Mouse (Mus musculus): ENCODE measurements around the gene Ankrd52. TPM values are rescaled to one million over a fixed set of nuclear protein-coding genes. Genes with fewer than 3 reads are reported as not detected.
A peak's percentile ranks its signal among the peaks of the same experiment; 100 is the strongest.

The Ankrd52 gene
- polyA plus RNA-seq, 1 experiment: 17.1 TPM

- H3K4me3 ChIP-seq (replicated peaks; ENCODE audit: control insufficient read depth, low read depth, low read length): peak overlapping the region; percentile 79
- WGBS: 3% methylated on average over 36 of the region's 36 CpGs
- TF ChIP-seq CTCF (IDR thresholded peaks at IDR 0.05; ENCODE audit: control insufficient read depth, insufficient read depth, low read length) (peak; percentile 70), POLR2A (IDR thresholded peaks at IDR 0.05; ENCODE audit: borderline replicate concordance, control insufficient read depth, low read depth, low read length) (peak; percentile 53; the same call in 1 of the 2 replicates)
- peak overlapping the region; percentile 31 for H3K27ac ChIP-seq (ENCODE audit: control insufficient read depth, insufficient read depth, low read depth, low read length, poor library complexity)
- H3K4me1 ChIP-seq (ENCODE audit: control insufficient read depth, insufficient read depth, low read length): peaks cover 4% of the 10 kb centered on the region; the same call in 1 of the 2 replicates
These were observed 33.0 kb downstream of the Ankrd52 start for GRCm38 (mm10) chr10:128409692-128410559.

GRCm38 (mm10) chr10:128410560-128410845 lies 33.6 kb downstream of the Ankrd52 start:
- WGBS: 8% methylated on average over 4 of the region's 4 CpGs
- H3K4me1 ChIP-seq (ENCODE audit: control insufficient read depth, insufficient read depth, low read length): peaks cover 4% of the 10 kb centered on the region; the same call in 1 of the 2 replicates
- H3K27ac ChIP-seq (ENCODE audit: control insufficient read depth, insufficient read depth, low read depth, low read length, poor library complexity): peak overlapping the region; percentile 31
- peak overlapping the region; percentile 32 for H3K4me3 ChIP-seq (replicated peaks; ENCODE audit: control insufficient read depth, low read depth, low read length)
- TF ChIP-seq POLR2A (IDR thresholded peaks at IDR 0.05; ENCODE audit: borderline replicate concordance, control insufficient read depth, low read depth, low read length) (no peak), CTCF (IDR thresholded peaks at IDR 0.05; ENCODE audit: control insufficient read depth, insufficient read depth, low read length) (no peak)

- Histone ChIP-seq H3K27ac (ENCODE audit: control insufficient read depth, insufficient read depth, low read depth, low read length, poor library complexity) (peak within 1 kb of the TSS; percentile 94), H3K4me1 (ENCODE audit: control insufficient read depth, insufficient read depth, low read length) (peaks cover 4% of the 10 kb centered on the region; the same call in 1 of the 2 replicates), H3K4me3 (replicated peaks; ENCODE audit: control insufficient read depth, low read depth, low read length) (peak within 1 kb of the TSS; percentile 93)
- TF ChIP-seq POLR2A (IDR thresholded peaks at IDR 0.05; ENCODE audit: borderline replicate concordance, control insufficient read depth, low read depth, low read length) (peak; percentile 82; the same call in 1 of the 2 replicates), CTCF (IDR thresholded peaks at IDR 0.05; ENCODE audit: control insufficient read depth, insufficient read depth, low read length) (no peak; the same call in 1 of the 2 replicates)
- under 1% methylated on average over 50 of the region's 50 CpGs for WGBS
These were observed 34.5 kb downstream of the Ankrd52 start, which contains the start of the genes Nabp2 and Rnf41 for GRCm38 (mm10) chr10:128411211-128412054. TSS of gene Nabp2 (minus strand) at chr10:128411492. TSS of gene Rnf41 (plus strand) at chr10:128411657.

GRCm38 (mm10) chr10:128412055-128412381 lies 35.1 kb downstream of the Ankrd52 start:
- 4% methylated on average over 14 of the region's 14 CpGs for WGBS
- Histone ChIP-seq H3K4me3 (replicated peaks; ENCODE audit: control insufficient read depth, low read depth, low read length) (peak overlapping the region; percentile 93), H3K4me1 (ENCODE audit: control insufficient read depth, insufficient read depth, low read length) (peaks cover 4% of the 10 kb centered on the region; the same call in 1 of the 2 replicates), H3K27ac (ENCODE audit: control insufficient read depth, insufficient read depth, low read depth, low read length, poor library complexity) (peak overlapping the region; percentile 94)
- TF ChIP-seq CTCF (IDR thresholded peaks at IDR 0.05; ENCODE audit: control insufficient read depth, insufficient read depth, low read length): no peak
- TF ChIP-seq POLR2A (IDR thresholded peaks at IDR 0.05; ENCODE audit: borderline replicate concordance, control insufficient read depth, low read depth, low read length): no peak

- Histone ChIP-seq H3K4me3 (replicated peaks; ENCODE audit: control insufficient read depth, low read depth, low read length) (peak overlapping the region; percentile 93), H3K27ac (ENCODE audit: control insufficient read depth, insufficient read depth, low read depth, low read length, poor library complexity) (no peak overlapping the region), H3K4me1 (ENCODE audit: control insufficient read depth, insufficient read depth, low read length) (peaks cover 4% of the 10 kb centered on the region; the same call in 1 of the 2 replicates)
- TF ChIP-seq POLR2A (IDR thresholded peaks at IDR 0.05; ENCODE audit: borderline replicate concordance, control insufficient read depth, low read depth, low read length) (no peak), CTCF (IDR thresholded peaks at IDR 0.05; ENCODE audit: control insufficient read depth, insufficient read depth, low read length) (no peak)
- 5% methylated on average over 1 of the region's 1 CpGs for WGBS
These were observed 35.6 kb downstream of the Ankrd52 start for GRCm38 (mm10) chr10:128412558-128412957.

- Histone ChIP-seq H3K4me1 (ENCODE audit: control insufficient read depth, insufficient read depth, low read length) (peaks cover 4% of the 10 kb centered on the region; the same call in 1 of the 2 replicates), H3K27ac (ENCODE audit: control insufficient read depth, insufficient read depth, low read depth, low read length, poor library complexity) (no peak overlapping the region), H3K4me3 (replicated peaks; ENCODE audit: control insufficient read depth, low read depth, low read length) (no peak overlapping the region)
- TF ChIP-seq CTCF (IDR thresholded peaks at IDR 0.05; ENCODE audit: control insufficient read depth, insufficient read depth, low read length): no peak
- TF ChIP-seq POLR2A (IDR thresholded peaks at IDR 0.05; ENCODE audit: borderline replicate concordance, control insufficient read depth, low read depth, low read length): no peak
- 6% methylated on average over 1 of the region's 1 CpGs for WGBS
These were observed 36.2 kb downstream of the Ankrd52 start for GRCm38 (mm10) chr10:128413076-128413475.

GRCm38 (mm10) chr10:128414848-128415247 lies 37.9 kb downstream of the Ankrd52 start:
- 89% methylated on average over 5 of the region's 5 CpGs for WGBS
- H3K4me3 ChIP-seq (replicated peaks; ENCODE audit: control insufficient read depth, low read depth, low read length): no peak overlapping the region
- H3K27ac ChIP-seq (ENCODE audit: control insufficient read depth, insufficient read depth, low read depth, low read length, poor library complexity): no peak overlapping the region
- peaks cover 3% of the 10 kb centered on the region; the same call in 1 of the 2 replicates for H3K4me1 ChIP-seq (ENCODE audit: control insufficient read depth, insufficient read depth, low read length)
- no peak for TF ChIP-seq CTCF (IDR thresholded peaks at IDR 0.05; ENCODE audit: control insufficient read depth, insufficient read depth, low read length)
- no peak for TF ChIP-seq POLR2A (IDR thresholded peaks at IDR 0.05; ENCODE audit: borderline replicate concordance, control insufficient read depth, low read depth, low read length)

GRCm38 (mm10) chr10:128422426-128422825 lies 45.5 kb downstream of the Ankrd52 start:
- no peaks in the 10 kb centered on the region; the same call in 1 of the 2 replicates for H3K4me1 ChIP-seq (ENCODE audit: control insufficient read depth, insufficient read depth, low read length)
- WGBS: 64% methylated on average over 5 of the region's 5 CpGs
- H3K27ac ChIP-seq (ENCODE audit: control insufficient read depth, insufficient read depth, low read depth, low read length, poor library complexity): no peak overlapping the region
- H3K4me3 ChIP-seq (replicated peaks; ENCODE audit: control insufficient read depth, low read depth, low read length): no peak overlapping the region
- TF ChIP-seq CTCF (IDR thresholded peaks at IDR 0.05; ENCODE audit: control insufficient read depth, insufficient read depth, low read length): no peak
